Mouse (Mus musculus) liver, adult 2 months (tissue): ENCODE measurements around the gene Dhx38.

Experiments used
- CTCF ChIP-seq: fragments of 200-500 bp; IDR thresholded peaks from 2 replicates; pipeline ENCODE4 v1.5.1; 2011; ENCODE audit warnings: low read depth, low read length, control low read depth
- POLR2A ChIP-seq: fragments of 200-500 bp; IDR thresholded peaks from 2 replicates; pipeline ENCODE4 v1.6.1; 2011; ENCODE audit warnings: low read length, control low read depth; ENCODE audit not compliant: insufficient read depth; ENCODE audit errors: extremely low read depth

- TF ChIP-seq POLR2A, result no peak
- no peak for TF ChIP-seq CTCF
Measured at GRCm38 (mm10) chr8:109591367-109591766, 25.7 kb upstream of the Dhx38 start.
